Mouse (Mus musculus) ES-E14 (cell line): ENCODE data around the gene Xrcc5. TPM values are rescaled to one million over a fixed set of nuclear protein-coding genes. Genes with fewer than 3 reads are reported as not detected.

Experiments
- DNase-seq: peaks from one replicate; pipeline ENCODE4 v3.0.0-alpha.2; 2013; ENCODE audit warnings: low read depth, low spot score
- H3K27ac ChIP-seq: 2 replicates; pipeline ENCODE4 v1.5.1; 2012; ENCODE audit warnings: low read depth, mild to moderate bottlenecking, low read length, moderate library complexity, mixed read lengths; ENCODE audit not compliant: poor library complexity, insufficient read depth, severe bottlenecking
- H3K36me3 ChIP-seq: 2 replicates; pipeline ENCODE4 v1.6.1; 2012; ENCODE audit warnings: mild to moderate bottlenecking, low read length, moderate library complexity, mixed read lengths; ENCODE audit not compliant: control insufficient read depth, poor library complexity, insufficient read depth, severe bottlenecking
- H3K4me1 ChIP-seq, 2 experiments: fragments of 150-350 bp in 1 of 2; sonication (generic) in 1 of 2; 2 replicates each; pipeline ENCODE4 v1.6.1; 2012; ENCODE audit warnings: low read length in 2 of 2, mild to moderate bottlenecking in 1 of 2, mixed read lengths in 1 of 2; ENCODE audit not compliant: control insufficient read depth in 2 of 2, insufficient read depth in 2 of 2, poor library complexity in 1 of 2
- H3K4me3 ChIP-seq, 2 experiments: fragments of 150-350 bp in 1 of 2; sonication (generic) in 1 of 2; 2 replicates each; pipeline ENCODE4 v1.5.1; 2012; ENCODE audit warnings: low read length in 2 of 2, low read depth in 1 of 2, mild to moderate bottlenecking in 1 of 2, mixed read lengths in 1 of 2; ENCODE audit not compliant: insufficient read depth in 1 of 2, poor library complexity in 1 of 2, severe bottlenecking in 1 of 2
- H3K9ac ChIP-seq: 2 replicates; pipeline ENCODE4 v1.6.1; 2012; ENCODE audit warnings: low read depth, mild to moderate bottlenecking, low read length, mixed read lengths; ENCODE audit not compliant: poor library complexity, insufficient read depth, severe bottlenecking
- H3K9me3 ChIP-seq: fragments of 150-350 bp; sonication (generic); 2 replicates; pipeline ENCODE4 v1.6.1; 2012; ENCODE audit warnings: low read depth, mild to moderate bottlenecking, low read length; ENCODE audit not compliant: control insufficient read depth, insufficient read depth
- CHD2 ChIP-seq: IDR thresholded peaks from 2 replicates; pipeline ENCODE4 v1.6.1; 2014; ENCODE audit warnings: mild to moderate bottlenecking, low read depth, low read length, inconsistent platforms
- HCFC1 ChIP-seq: IDR thresholded peaks from 2 replicates; pipeline ENCODE4 v1.6.1; 2012; ENCODE audit warnings: low read length, inconsistent platforms, borderline replicate concordance; ENCODE audit not compliant: insufficient read depth
- MAFK ChIP-seq: IDR thresholded peaks from 2 replicates; pipeline ENCODE4 v1.6.1; 2014; ENCODE audit warnings: mild to moderate bottlenecking, low read depth, low read length, inconsistent platforms; ENCODE audit not compliant: insufficient read depth
- ZC3H11A ChIP-seq: IDR thresholded peaks from 2 replicates; pipeline ENCODE4 v1.6.1; 2012; ENCODE audit warnings: low read depth, mild to moderate bottlenecking, inconsistent platforms, low read length, borderline replicate concordance
- ZNF384 ChIP-seq: IDR thresholded peaks from 2 replicates; pipeline ENCODE4 v1.6.1; 2012; ENCODE audit warnings: low read depth, low read length, inconsistent platforms
- in situ Hi-C, 2 experiments: fragments of 600-800 bp; cut with MboI; formaldehyde crosslinking; loops; one replicate each; pipeline ENCODE4 v1.15.1; 2025; ENCODE audit warnings: low sequenced_read_pairs in 2 of 2, inconsistent platforms in 1 of 2; ENCODE audit not compliant: unreplicated experiment in 2 of 2
- total RNA-seq: library from RNA; depleted of rRNA; stranded (reverse); fragments of 300-350 nt; gene quantifications from 2 replicates; pipeline ENCODE4 v1.2.3, GENCODE M21; 2012

Gene Xrcc5
- total RNA-seq, 1 experiment = 72.0 TPM

GRCm38 (mm10) chr1:72383056-72383455 lies 75.8 kb downstream of the Xrcc5 start:
- no peak for DNase-seq
- no peak for TF ChIP-seq ZNF384
- no peak for TF ChIP-seq CHD2
- TF ChIP-seq MAFK = no peak
- no peak for TF ChIP-seq ZC3H11A
- TF ChIP-seq HCFC1 = no peak
- Histone ChIP-seq H3K9me3 (no peaks in the 10 kb centered on the region), H3K4me1 (peaks cover 0 to 5% of the 10 kb centered on the region in 2 experiments; a peak in 2 of 4 replicates), H3K36me3 (peaks cover 25% of the 10 kb centered on the region), H3K9ac (no peak overlapping the region), H3K27ac (no peak overlapping the region), H3K4me3 (no peak overlapping the region)
- in situ Hi-C loops = no loop called here

- DNase-seq = no peak
- Histone ChIP-seq H3K4me1 (no peaks in the 10 kb centered on the region), H3K9me3 (no peaks in the 10 kb centered on the region), H3K36me3 (peaks cover 23% of the 10 kb centered on the region), H3K27ac (no peak overlapping the region), H3K4me3 (no peak overlapping the region), H3K9ac (no peak overlapping the region)
- in situ Hi-C loops = no loop called here
- TF ChIP-seq MAFK (no peak), HCFC1 (no peak), CHD2 (no peak), ZNF384 (no peak), ZC3H11A (no peak)
These were observed 76.4 kb downstream of the Xrcc5 start for GRCm38 (mm10) chr1:72383651-72384050.

- H3K27ac ChIP-seq = no peak overlapping the region
- in situ Hi-C loops = no loop called here
- no peak overlapping the region for H3K4me3 ChIP-seq
- H3K36me3 ChIP-seq = peaks cover 14% of the 10 kb centered on the region
- no peak for DNase-seq
- TF ChIP-seq CHD2 (no peak), ZC3H11A (no peak), MAFK (no peak), ZNF384 (no peak), HCFC1 (no peak)
- no peaks in the 10 kb centered on the region for H3K4me1 ChIP-seq
- H3K9ac ChIP-seq = no peak overlapping the region
- no peaks in the 10 kb centered on the region for H3K9me3 ChIP-seq
These were observed 83.2 kb downstream of the Xrcc5 start for GRCm38 (mm10) chr1:72390420-72390819.

GRCm38 (mm10) chr1:72399720-72400401 lies 92.6 kb downstream of the Xrcc5 start:
- Histone ChIP-seq H3K9me3 (no peaks in the 10 kb centered on the region), H3K27ac (no peak overlapping the region), H3K9ac (no peak overlapping the region), H3K4me1 (no peaks in the 10 kb centered on the region), H3K4me3 (no peak overlapping the region), H3K36me3 (peaks cover 16% of the 10 kb centered on the region; the same call in 1 of the 2 replicates)
- no peak for DNase-seq
- in situ Hi-C loops = no loop called here
- TF ChIP-seq HCFC1 (no peak), ZNF384 (no peak), ZC3H11A (no peak), CHD2 (no peak), MAFK (no peak)
